Mouse (Mus musculus) kidney, adult 2 months (tissue): ENCODE measurements around the gene Tmem127.

Experiments used
- CTCF ChIP-seq: fragments of 200-500 bp; conservative IDR thresholded peaks from 2 replicates; pipeline ENCODE4 v1.5.1; 2011; ENCODE audit warnings: low read depth, mild to moderate bottlenecking, control low read depth, low read length, moderate library complexity, mixed read lengths; ENCODE audit not compliant: insufficient read depth, insufficient read length
- POLR2A ChIP-seq: fragments of 200-500 bp; IDR thresholded peaks from one replicate; pipeline ENCODE4 v1.6.1; 2011; ENCODE audit warnings: low read depth, low read length, control low read depth

GRCm38 (mm10) chr2:127275551-127276320 lies 28.0 kb downstream of the Tmem127 start:
- TF ChIP-seq CTCF = no peak
- no peak for TF ChIP-seq POLR2A
